Mouse (Mus musculus) c-Kit-positive CD71-negative TER-119-negative erythroid progenitor cells, embryonic 14.5 days (primary cell): Measurements from ENCODE around the gene Kifc3.
A peak's percentile ranks its signal among the peaks of the same experiment; 100 is the strongest.
"Not testable (repeated sequence)": the region's sequence is repeated elsewhere in the genome, so short reads cannot be mapped to it uniquely, and the experiment has no call there.

Source experiments
- DNase-seq: peaks from one replicate; pipeline ENCODE4 v3.0.0-alpha.2; 2013; ENCODE audit warnings: low read depth

Kifc3 gene

DNA sequence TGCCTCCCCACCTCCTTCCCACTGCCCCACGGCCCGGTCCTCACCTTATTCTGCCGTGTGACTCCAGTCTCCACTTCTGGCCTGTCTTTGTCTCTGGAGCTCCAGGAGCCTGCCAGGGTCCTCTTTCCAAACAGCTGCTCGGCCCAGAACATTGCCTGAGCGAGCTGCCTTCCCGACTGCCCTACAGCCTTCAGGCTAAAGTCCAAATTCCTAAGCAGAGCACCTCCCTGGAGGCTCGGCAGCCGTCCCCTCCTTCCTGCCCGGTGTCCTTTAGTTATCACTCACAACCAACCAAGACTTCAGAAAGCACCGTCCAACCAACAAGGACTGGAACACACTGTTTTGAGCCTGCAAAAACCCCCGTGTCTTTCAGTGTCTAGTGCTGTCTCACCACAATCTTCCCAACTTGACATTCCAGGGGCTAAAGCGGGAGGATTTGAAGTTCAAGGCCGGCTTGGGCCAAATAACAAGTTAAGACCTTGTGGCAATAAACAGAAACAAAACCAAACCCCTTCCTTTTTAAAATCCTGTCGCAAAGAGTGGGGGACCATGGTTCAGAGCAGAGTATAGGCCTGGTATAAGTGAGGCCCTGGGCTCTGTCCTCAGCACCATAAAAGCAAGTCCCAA, at the start of gene Kifc3:
TSS of gene Kifc3 (minus strand) at position 164 of the 627 bp plus-strand sequence.
- DNase-seq, result no peak

DNA sequence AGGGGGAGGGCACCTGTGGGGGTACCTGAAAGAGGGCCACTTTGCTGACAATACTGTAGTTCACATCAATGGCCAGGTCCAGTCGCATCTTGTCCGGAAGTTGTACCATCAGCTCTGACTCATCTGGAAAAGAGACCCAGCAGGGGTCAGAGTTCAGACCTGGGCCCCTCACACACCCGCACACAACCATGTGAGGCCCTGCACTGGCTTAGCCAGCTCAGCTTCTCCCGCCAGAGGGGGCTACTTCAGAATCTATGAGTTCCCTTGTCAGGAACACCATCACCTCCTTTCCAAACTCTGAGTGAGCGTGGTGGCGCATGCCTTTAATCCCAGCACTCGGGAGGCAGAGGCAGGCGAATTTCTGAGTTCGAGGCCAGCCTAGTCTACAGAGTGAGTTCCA, 49.4 kb upstream of the Kifc3 start:
- DNase-seq, result no peak

DNA sequence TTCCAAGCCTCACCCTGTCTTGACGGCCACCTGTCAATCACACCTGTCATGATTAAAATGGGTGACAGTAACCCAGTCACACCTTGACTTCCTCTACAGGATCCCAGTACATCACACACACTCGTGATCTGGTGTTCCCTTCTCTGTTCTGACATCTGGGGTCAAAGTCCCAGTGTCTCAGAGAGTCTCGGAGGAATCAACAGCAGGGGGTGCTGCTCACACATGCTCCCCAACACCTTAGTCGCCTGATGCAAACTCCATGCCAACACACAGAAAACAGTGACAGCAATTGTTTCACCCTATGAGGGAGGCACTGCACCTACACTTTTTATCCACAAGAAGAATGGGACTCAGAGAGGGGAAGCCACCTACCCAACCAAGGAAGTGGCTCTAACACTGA, 47.2 kb upstream of the Kifc3 start:
- no peak for DNase-seq

DNA sequence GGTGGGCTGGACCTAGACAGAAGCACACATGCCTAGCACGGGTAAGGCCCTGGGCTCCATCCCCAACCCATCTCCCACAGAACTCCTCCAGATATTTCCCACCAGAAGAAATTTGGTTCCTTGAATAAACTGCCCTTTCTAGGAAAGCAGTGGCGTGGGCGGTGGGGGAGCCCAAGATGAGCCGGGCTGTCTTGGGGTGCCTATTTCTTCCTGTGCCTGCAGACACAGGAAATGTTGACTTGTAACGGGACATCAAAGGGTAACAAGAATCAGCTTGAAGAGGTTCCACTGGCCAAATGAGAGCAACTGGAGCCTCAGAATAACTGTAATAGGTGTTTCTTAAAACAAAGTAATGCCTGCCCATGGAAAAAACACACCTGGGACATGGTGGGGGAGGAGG, 44.7 kb upstream of the Kifc3 start:
- no peak for DNase-seq

DNA sequence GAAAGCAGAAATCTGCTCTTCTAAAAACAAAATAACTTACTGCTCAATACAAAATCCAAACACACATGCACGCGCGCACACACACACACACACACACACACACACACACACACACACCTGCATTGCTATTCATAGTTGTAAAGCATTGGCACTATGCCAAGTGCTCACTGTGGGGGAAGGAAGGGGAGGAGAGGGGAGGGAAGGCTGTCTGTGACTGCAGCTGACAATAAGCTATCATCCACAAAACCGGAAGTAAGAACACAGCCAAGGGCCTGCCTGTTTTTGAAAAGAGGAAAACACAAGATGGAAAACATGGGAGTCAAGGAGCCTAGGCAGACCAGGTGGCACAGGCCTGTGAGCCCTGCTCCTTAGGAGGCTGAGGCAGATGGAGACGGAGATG, 42.6 kb upstream of the Kifc3 start:
- no peak for DNase-seq

DNA sequence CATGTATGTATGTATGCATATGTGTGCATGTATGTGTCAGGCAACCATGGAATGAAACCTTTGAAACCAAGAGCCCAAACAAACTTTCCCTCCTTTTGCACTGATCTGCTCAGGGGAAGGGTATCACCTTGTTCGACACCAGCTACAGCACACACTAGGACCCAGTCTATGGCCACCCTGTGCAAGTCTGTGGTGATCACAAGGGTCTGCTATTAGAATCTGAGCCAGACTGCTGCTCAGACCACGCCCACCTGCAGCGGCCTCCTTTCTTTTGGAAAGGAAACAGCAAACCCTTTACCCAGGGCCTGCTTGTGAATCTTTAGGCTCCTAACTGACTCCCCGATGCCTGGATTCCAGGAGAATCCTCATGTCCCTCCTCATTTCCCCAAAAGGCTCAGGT, 41.2 kb upstream of the Kifc3 start:
- no peak for DNase-seq

DNA sequence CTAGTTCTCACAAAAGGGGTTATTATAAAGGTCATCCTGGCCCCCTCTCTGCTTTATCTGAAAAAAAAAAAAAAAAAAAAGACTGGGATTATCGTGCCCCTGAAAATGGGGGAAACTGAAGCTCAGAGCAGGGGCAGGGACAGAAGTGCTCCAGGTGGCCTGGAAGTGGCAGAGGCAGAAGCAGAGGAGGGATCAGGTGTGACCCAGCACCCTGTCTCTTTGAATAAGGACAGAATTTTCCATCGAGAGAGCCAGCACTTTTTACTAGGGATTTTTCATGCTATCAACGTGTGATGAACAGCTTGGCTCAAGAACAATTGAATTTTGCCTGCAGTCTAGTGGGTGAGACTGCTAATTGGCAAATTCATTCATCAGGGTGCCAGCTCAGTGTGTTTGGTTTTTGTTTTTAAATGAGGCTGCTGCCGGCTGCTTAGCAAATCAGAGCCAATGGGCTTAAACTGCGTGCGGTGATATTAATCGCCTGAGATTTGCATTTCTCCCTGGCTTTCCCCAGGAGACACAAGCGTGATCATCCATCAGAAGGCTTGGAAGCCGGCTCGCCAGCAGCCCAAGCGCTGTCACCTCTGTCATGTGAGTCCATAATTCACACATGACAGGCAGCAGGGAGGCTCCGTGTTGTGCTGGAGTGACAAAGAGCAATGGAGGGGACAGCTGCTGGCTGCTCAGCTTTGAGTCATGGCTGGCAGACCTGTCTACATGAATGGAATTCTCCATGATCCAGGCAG, 40.4 kb upstream of the Kifc3 start:
- no peak for DNase-seq

DNA sequence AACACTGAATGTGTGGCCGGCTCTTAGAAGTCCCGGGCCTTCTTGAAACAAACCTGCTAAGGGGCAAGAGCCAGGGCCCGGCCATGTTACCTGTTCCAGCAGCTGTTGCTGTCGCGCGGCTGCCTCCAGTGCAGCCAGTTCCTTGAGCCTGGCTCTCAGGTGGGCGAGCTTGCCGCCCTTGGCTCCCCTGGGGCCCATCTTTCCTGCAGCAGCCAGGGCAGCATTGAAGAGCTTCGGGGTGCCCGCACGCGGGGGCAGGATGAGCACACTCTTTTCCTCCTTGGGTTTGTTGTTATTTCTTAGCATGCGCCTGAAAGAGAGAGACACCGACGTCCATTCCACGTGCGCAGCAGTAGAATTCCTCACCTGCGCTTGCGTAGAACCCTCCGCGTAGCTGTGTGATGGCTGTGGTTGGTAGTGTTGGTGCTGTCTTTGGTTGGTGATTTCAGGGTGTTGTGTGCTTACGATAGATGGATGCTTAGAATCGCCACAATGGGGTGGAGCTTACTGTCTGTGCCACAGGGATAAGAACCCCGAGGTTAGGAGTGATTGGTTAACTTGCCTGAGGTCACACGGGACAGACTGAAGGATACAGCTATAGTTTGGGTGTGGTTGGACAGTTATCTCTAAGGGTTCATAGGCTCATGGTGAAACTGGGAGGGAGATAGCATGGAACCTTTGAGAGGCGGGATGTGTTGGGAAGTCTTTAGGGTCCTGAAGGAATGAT, 39.6 kb upstream of the Kifc3 start:
- no peak for DNase-seq

DNA sequence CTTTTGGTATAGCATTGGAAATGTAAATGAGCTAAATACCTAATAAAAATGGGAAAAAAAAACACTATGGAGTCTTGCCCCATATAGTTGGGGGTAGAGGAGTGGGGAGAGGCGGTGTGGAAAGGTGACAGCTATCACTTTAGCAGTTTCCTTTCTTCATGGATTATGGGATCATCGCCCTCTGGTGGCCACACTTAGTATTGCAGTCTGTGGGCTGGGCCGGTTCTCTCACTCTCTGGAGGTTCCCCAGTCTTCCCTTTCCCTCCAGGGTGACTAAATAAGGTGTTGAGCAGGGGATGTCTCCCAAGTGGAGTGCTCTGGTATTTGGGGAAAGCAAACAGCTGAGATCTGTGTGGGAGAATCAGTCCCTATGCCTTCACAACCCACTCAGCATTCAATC, 33.1 kb upstream of the Kifc3 start:
- peak; percentile 63 for DNase-seq

DNA sequence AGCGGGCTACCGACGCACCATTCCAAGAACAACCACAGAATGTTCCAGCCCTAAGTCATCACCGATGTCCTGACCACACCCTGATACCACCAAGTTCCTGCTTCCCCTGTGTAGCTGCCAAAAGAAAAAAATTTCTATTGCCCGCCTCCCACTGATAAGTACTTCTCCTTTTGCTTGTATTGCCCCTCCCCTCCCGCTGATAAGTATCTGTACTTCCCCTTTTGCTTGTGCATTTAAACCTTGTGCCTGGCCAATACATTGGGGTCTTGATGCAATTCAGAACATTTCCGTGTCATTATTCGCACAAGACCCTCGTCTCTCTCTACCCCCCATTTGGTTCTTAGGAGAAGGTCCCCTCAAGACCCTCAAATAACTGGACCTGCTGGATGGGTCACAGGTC, 27.5 kb upstream of the Kifc3 start:
- not testable (repeated sequence) for DNase-seq

DNA sequence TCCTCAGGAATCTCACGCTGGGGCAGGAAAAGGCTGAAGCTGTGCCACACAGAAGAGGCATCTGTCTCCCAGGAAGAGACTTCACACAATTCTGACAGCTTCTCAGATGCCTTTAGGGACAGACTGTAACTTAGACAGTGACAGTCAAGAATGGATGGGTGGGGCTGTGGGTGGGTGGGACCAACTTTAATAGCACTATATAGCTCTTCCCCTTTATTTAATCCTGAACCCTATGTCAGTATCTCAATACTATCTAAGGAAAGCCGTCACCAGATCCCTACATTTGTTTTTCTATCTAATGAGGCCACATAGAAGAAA, 24.5 kb upstream of the Kifc3 start:
- no peak for DNase-seq

DNA sequence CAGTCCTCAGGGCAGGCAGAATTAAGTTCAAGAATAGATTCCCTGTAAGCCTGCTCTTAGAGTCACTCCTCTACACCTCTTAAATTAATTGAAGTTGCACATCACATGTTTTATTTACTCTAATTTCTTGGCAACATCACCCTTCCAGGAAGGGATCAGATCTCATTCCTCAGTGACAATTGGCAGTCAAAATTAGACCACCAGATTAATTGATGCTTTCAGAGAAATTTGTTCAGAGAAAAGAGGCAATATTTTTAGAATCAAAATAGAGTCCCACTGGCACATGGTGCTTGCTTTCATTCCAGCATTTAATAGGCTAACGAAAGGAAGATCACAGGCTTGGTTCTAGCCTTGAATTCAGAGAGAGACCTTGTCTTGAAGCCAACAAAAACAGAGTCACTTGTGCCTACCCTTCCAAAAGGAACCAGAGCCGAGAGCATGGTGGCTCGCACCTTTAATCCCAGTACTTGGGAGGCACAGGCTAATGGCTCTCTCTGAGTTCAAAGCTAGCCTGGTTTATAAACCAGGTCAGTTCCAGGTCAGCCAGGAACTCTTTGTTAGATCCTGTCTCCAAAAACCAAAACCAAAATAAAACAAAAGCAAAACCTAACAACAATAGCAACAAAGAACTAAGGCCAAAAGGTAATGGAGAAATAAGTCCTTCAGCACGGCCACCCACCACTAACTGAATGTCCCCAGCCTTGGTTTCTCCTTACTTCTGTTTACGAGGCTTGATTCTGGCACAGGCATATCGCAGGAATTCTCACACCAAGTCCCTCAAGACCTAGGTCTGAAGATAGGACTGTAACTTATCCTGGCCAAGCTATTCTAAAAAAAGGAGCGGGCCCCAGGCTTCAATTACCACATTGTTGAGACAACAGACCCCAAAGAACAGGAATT, 23.9 kb upstream of the Kifc3 start:
- no peak for DNase-seq

DNA sequence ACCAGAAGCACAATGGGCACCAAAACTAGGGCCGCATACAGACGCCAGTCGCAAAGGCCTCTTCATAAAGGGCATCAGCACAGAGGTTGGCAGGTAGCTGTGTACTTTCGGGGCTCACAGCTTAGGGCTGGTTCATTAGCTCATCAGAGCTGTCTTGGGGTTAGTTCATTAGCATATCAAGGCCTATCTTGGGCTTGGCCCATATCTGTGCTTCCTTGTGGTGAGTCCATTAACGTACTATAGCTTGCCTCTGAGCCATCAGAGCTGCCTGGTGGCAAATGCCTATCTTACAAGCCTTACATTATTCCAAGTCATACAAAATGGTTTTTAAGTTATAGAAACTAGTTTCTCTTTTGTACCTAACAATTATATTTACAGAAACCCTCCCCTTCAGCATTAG, 21.4 kb upstream of the Kifc3 start:
- no peak for DNase-seq

DNA sequence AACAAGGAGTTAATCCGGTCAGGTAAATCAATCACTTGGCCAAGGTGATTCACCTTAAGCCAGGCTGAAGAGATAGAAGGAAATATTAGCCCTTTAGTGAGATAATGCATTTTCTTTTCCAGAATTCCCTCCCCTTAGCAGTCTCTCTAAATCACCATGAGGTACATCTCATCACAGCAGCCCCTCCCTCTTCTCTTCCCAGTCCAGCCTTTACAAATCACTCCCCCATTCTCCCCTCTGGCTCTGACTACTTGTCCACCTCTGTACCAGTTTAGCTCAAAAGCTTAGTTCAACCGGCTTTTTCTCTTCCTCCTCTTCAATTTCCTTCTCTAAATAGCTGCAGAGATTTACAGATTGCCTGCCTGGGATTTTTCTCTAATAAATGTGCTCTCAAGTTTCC, 18.4 kb upstream of the Kifc3 start:
- DNase-seq, result no peak

DNA sequence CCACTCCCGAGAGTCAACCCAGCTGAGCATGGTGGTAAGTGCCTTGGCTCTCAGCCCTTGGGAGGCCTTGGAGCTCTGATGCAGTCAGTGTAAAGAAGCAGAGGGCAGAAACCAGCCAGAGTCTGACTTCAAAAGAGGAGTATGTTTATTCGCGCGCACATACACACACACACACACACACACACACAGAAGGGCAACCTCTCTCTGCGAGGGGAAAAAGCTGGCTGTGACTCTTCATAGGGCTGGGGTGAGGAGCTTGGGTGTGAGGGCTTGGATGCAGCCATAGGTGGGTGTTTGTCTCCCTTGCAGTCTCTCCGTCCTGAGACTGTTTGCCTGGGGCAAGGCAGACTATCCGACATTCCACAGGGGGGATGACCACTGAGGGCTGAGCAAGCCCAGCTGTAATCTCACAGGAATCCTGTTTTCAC, 18.0 kb upstream of the Kifc3 start:
- no peak for DNase-seq

DNA sequence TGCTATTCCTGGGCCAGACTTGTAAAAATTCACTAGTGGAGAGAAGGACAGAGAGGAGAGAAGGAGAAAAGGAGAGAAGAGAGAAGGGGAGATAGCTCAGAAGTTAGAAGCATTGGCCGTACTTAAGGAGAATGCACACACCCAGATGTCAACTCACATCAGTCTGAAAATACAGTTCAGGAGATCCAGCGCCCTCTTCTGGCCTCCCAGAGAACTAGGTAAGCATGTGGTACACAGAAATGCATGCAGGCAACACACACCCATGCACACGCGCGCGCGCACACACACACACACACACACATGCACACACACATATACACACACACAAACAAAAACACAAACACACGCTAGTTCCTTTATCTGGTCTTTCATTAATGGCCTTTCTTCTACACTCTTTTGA, 17.0 kb upstream of the Kifc3 start:
- no peak for DNase-seq

DNA sequence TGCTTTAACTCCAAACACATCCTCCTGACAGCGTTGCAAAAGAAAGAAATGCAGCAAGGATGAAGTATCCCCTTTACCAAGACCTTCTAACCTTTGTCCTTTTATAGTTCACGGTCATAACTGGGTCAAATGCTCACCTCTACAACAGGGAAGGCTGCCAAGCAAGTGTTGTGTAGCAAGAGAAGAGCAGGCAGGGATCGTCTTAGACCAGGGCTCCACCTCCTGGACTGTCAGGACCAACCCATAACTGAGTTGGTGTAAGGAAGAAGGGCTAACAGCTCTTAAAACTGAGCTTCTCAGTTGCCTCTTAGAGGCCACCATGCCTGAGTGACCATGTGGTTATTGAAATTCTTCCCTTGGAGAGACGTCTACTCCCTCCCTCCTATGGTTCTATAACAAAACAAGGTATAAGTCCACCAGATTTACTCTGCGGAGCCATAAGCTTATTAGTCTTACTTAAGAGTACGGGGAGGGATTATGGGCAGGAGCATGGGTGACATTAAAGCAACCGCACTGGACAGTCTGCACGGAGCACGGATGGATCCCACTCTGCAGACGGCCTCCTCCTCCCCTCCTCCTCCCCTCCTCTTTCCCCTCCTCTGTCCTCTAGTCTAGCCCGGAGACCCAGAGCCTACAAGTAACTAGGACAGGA, 13.2 kb upstream of the Kifc3 start:
- DNase-seq, result no peak

DNA sequence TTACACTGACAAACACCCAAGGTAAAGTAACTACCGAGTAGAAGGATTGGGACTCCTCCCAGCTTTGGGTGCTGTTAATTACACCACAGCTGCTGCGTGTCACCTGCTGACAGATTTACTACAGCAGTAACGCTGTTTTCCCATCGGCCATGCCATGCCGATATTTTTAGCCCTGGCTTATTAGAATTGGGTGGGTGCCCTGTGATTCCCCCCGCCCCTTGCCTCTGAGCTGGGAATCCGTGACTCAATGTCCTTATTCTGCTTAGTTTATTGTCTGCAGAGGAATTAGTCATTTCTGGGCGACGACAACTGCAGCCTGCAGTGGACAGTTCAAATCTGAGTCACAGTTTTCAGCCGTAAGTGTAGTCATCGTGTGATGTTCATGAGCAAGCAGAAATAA, 7.3 kb upstream of the Kifc3 start:
- DNase-seq, result no peak

DNA sequence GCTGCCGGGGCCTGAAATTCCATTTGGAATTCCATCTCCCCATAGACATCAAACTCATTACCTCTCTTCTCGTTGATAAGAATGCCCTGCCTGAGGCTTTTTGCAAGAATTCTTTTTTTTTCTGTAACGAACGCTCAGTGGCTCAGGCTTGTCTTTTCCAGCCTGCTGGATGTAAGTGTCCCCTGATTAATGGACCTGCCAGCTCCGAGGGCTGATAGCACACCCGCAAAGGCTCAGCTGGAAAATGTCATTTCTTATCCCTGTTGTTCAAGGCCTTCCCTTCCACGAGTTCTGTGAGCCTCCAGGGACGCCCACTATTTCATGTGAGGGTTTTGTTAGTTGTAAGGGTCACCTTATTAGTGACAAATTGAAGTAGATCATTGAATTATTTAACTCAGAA, 3.3 kb upstream of the Kifc3 start:
- DNase-seq, result no peak

DNA sequence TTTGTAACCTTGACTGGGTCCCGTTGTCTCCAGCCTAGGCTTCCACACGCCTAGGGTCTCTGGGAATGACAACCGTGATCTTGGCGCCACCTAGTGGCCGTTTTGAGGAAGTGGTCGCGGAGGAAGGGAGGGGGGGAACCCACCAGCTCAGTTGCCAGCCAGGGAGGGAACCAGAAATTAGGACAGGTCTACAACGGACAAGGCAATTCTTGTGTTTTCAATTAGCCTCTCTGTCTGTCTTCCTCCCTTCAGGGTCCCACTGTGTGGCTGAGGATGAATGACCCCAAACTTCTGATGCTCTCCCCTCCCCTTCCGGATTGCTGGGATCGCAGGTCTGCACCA, 1.4 kb upstream of the Kifc3 start:
- DNase-seq, result peak; percentile 66

DNA sequence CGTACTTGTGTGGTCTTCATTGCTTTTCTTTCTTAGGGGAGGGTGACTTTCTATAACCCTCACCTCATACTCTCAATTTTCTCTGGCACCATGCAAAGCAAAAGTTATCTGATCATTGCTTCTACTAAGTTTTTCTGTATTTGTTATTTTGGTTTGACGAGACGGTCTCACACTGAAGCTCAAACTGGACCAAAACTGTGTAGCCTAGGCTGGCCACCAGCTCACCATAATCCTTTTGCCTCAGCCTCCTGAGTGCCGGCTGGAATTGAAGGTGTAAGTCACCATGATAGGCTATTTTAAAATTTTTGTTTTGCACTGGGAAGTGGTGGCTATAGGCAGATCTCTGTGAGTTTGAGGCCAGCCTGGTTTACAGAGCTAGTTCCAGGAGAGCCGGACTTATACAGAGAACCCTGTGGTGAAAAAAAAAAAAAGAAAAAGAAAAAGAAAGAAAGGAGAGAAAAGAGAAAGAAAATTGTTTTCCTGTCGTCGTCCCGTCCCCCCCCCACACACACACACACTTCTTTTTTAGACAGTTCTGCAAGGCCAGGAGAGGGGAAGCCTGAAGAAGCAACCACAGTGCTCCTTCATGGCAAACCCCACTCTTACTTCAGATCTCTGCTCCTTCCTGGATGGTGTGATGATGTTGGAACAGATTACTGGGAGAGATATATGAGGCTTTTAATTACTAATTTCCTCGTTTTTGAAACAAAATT, 870 bp upstream of the Kifc3 start:
- DNase-seq, result no peak
